Mouse (Mus musculus): ENCODE data around the gene Tsc1.

DNA sequence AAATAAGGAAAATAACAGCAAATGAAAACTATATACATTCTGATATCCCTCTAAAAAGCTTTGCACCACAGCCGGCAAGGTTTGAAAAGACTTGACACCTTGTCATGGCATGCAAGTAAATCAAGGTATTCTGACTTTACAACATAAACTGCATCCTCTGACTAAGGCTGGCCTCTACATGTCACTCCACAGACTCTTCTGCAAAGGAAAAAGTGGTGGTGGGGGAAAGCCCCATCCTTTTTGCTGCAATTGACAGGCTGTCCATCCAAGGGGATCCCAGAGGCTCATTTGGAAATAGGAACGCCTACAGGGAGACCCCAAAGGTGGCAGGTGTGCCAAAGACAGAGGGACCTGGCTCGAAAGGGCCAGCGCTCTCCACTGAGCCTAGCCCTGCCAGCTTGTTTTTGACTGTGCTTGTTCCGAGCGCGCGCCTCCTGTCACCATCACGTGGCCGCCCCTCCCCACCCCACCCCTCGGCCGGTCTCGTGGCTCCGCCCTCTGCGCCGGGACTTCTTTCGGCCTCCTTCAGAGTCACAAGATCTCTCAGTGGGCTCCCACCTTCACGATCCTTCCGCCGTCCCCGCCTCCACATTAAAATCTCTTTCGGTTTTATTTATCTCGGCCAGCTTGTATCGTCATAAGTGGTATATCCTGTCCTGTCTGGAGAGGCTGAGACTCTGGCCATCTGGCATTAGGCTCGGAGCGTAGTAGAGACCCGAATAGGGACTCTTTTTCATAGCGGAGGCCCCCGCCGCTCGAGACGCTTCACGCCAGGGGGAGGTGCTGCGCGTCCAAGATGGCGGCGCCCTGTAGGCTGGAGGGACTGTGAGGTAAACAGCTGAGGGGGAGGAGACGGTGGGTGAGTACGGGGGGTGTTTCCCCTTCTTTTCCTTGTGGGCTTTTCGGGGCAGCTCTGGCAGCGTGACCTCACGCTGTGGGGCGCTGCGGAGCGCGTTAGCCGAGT lies at the start of gene Tsc1:
- TF ChIP-seq CTCF (IDR thresholded peaks at IDR 0.05; ENCODE audit: low read depth) = peak; percentile 28
- peak; percentile 91 for TF ChIP-seq EP300 (IDR thresholded peaks at IDR 0.05; ENCODE audit: low read depth)

All from liver, postnatal 0 days (tissue).